Mouse (Mus musculus) stomach, embryonic 14.5 days (tissue): ENCODE measurements around the gene Olfr635. TPM values are rescaled to one million over a fixed set of nuclear protein-coding genes. Genes with fewer than 3 reads are reported as not detected.

Experiments
- ATAC-seq: fragments of 200-750 bp; cut with Nextera tagmentation; 2 replicates; pipeline ENCODE4 v1.8.0; 2017; ENCODE audit warnings: low read depth, moderate TSS enrichment; ENCODE audit not compliant: insufficient number of reproducible peaks, insufficient read depth, low FRiP score
- H3K27ac ChIP-seq: fragments of 300-500 bp; sonication (generic); 2 replicates; pipeline ENCODE4 v1.5.1; 2014; ENCODE audit warnings: mild to moderate bottlenecking, low read length, moderate library complexity, mixed read lengths
- H3K27me3 ChIP-seq: fragments of 300-500 bp; sonication (generic); 2 replicates; pipeline ENCODE4 v1.6.1; 2014; ENCODE audit warnings: low read length, control low read depth, mixed read lengths; ENCODE audit not compliant: control insufficient read depth, insufficient read depth
- H3K36me3 ChIP-seq: fragments of 300-500 bp; sonication (generic); 2 replicates; pipeline ENCODE4 v1.6.1; 2014; ENCODE audit warnings: mild to moderate bottlenecking, control low read depth, low read length, moderate library complexity, mixed read lengths; ENCODE audit not compliant: control insufficient read depth, insufficient read depth
- H3K4me1 ChIP-seq: fragments of 300-500 bp; sonication (generic); 2 replicates; pipeline ENCODE4 v1.6.1; 2014; ENCODE audit warnings: low read length, control low read depth, mixed read lengths; ENCODE audit not compliant: control insufficient read depth, insufficient read depth
- H3K4me2 ChIP-seq: fragments of 300-500 bp; sonication (generic); replicated peaks from 2 replicates; pipeline ENCODE4 v1.6.1; 2014; ENCODE audit warnings: low read depth, low read length, control low read depth
- H3K4me3 ChIP-seq: fragments of 300-500 bp; sonication (generic); 2 replicates; pipeline ENCODE4 v1.5.1; 2014; ENCODE audit warnings: low read depth, low read length, control low read depth
- H3K9ac ChIP-seq: fragments of 300-500 bp; sonication (generic); replicated peaks from 2 replicates; pipeline ENCODE4 v1.6.1; 2014; ENCODE audit warnings: low read depth, mild to moderate bottlenecking, control low read depth, low read length, moderate library complexity, mixed read lengths
- H3K9me3 ChIP-seq: fragments of 300-500 bp; sonication (generic); 2 replicates; pipeline ENCODE4 v1.6.1; 2016; ENCODE audit warnings: low read depth, low read length, control low read depth; ENCODE audit not compliant: control insufficient read depth
- WGBS: fragments of 180-500 bp; shearing (Covaris S2); extraction: QIAGEN DNeasy Blood & Tissue Kit; methylation state at CpG from one replicate; pipeline ENCODE4 v1.1.7; 2014; 5-methylcytosine and 5-hydroxymethylcytosine counted together
- polyA plus RNA-seq: library from polyadenylated mRNA; unstranded; fragments of >200 nt; fragmentation: Nextera tagmentation; extraction: Ambion mirVana; gene quantifications from 2 replicates; pipeline ENCODE4 v1.2.1, GENCODE M21; 2014

Gene Olfr635
- polyA plus RNA-seq, 1 experiment from 2014 or later: not detected

GRCm38 (mm10) chr7:104017203-104017602, 46.3 kb downstream of the Olfr635 start, which contains the start of gene Olfr639:
Gene Olfr639, minus strand, starts transcription at chr7:104017303.
- Histone ChIP-seq H3K27me3 (no peaks in the 10 kb centered on the region), H3K36me3 (no peaks in the 10 kb centered on the region), H3K4me3 (no peak within 1 kb of the TSS), H3K9ac (no peak within 1 kb of the TSS), H3K27ac (no peak within 1 kb of the TSS), H3K9me3 (no peaks in the 10 kb centered on the region), H3K4me2 (no peak within 1 kb of the TSS), H3K4me1 (no peaks in the 10 kb centered on the region)
- ATAC-seq: no peak

GRCm38 (mm10) chr7:104018953-104019352, 48.0 kb downstream of the Olfr635 start:
- H3K9me3 ChIP-seq: no peaks in the 10 kb centered on the region
- H3K27ac ChIP-seq: no peak overlapping the region
- no peaks in the 10 kb centered on the region for H3K27me3 ChIP-seq
- no peak for ATAC-seq
- H3K4me1 ChIP-seq: no peaks in the 10 kb centered on the region
- no peak overlapping the region for H3K9ac ChIP-seq
- WGBS: 81% methylated on average over 1 of the region's 1 CpGs
- no peak overlapping the region for H3K4me2 ChIP-seq
- H3K36me3 ChIP-seq: no peaks in the 10 kb centered on the region
- no peak overlapping the region for H3K4me3 ChIP-seq

GRCm38 (mm10) chr7:104021651-104022050, 50.7 kb downstream of the Olfr635 start:
- Histone ChIP-seq H3K4me3 (no peak overlapping the region), H3K9me3 (no peaks in the 10 kb centered on the region), H3K4me2 (no peak overlapping the region), H3K9ac (no peak overlapping the region), H3K27me3 (no peaks in the 10 kb centered on the region), H3K36me3 (no peaks in the 10 kb centered on the region), H3K4me1 (no peaks in the 10 kb centered on the region), H3K27ac (no peak overlapping the region)
- no peak for ATAC-seq
- 94% methylated on average over 6 of the region's 6 CpGs for WGBS

- H3K9me3 ChIP-seq: no peaks in the 10 kb centered on the region
- H3K36me3 ChIP-seq: no peaks in the 10 kb centered on the region
- H3K9ac ChIP-seq: no peak within 1 kb of the TSS
- no peak within 1 kb of the TSS for H3K4me3 ChIP-seq
- 82% methylated on average over 6 of the region's 6 CpGs for WGBS
- H3K4me1 ChIP-seq: no peaks in the 10 kb centered on the region
- H3K27ac ChIP-seq: no peak within 1 kb of the TSS
- no peaks in the 10 kb centered on the region for H3K27me3 ChIP-seq
- H3K4me2 ChIP-seq: no peak within 1 kb of the TSS
- no peak for ATAC-seq
Measured at GRCm38 (mm10) chr7:104025473-104025872, 54.5 kb downstream of the Olfr635 start, which contains the start of gene Olfr640. Gene Olfr640, minus strand, starts transcription at chr7:104025573.

- Histone ChIP-seq H3K9ac (no peak overlapping the region), H3K9me3 (no peaks in the 10 kb centered on the region), H3K27ac (no peak overlapping the region), H3K4me1 (no peaks in the 10 kb centered on the region), H3K4me3 (no peak overlapping the region), H3K36me3 (no peaks in the 10 kb centered on the region), H3K27me3 (no peaks in the 10 kb centered on the region), H3K4me2 (no peak overlapping the region)
- ATAC-seq: no peak
- 84% methylated on average over 3 of the region's 3 CpGs for WGBS
Measured at GRCm38 (mm10) chr7:104026978-104027377, 56.0 kb downstream of the Olfr635 start.

GRCm38 (mm10) chr7:104035145-104035544, 64.2 kb downstream of the Olfr635 start, which contains the start of gene Olfr641:
Gene Olfr641, plus strand, starts transcription at chr7:104035445.
- no peak for ATAC-seq
- no peak within 1 kb of the TSS for H3K4me2 ChIP-seq
- no peak within 1 kb of the TSS for H3K27ac ChIP-seq
- H3K4me3 ChIP-seq: no peak within 1 kb of the TSS
- H3K4me1 ChIP-seq: no peaks in the 10 kb centered on the region
- WGBS: 63% methylated on average over 1 of the region's 1 CpGs
- H3K9ac ChIP-seq: no peak within 1 kb of the TSS
- H3K27me3 ChIP-seq: no peaks in the 10 kb centered on the region
- H3K36me3 ChIP-seq: no peaks in the 10 kb centered on the region
- H3K9me3 ChIP-seq: no peaks in the 10 kb centered on the region

Other genes starting within 250 kb of the Olfr635 start
- gene Olfr628, start 240.8 kb upstream of the Olfr635 start, polyA plus RNA-seq: not detected in 2 replicates
- gene Olfr629, start 226.2 kb upstream of the Olfr635 start, polyA plus RNA-seq: not detected in 2 replicates
- not detected in 2 replicates for gene Olfr630, start 213.8 kb upstream of the Olfr635 start, polyA plus RNA-seq
- not detected in 2 replicates for gene Olfr69, start 199.6 kb upstream of the Olfr635 start, polyA plus RNA-seq
- not detected in 2 replicates for gene Olfr68, start 191.5 kb upstream of the Olfr635 start, polyA plus RNA-seq
- gene Olfr67, start 179.3 kb upstream of the Olfr635 start, polyA plus RNA-seq: not detected in 2 replicates
- gene Hbb-bt, start 157.2 kb upstream of the Olfr635 start, polyA plus RNA-seq: 1,564 and 1,619 TPM in 2 replicates
- gene Hbb-bs, start 143.1 kb upstream of the Olfr635 start, polyA plus RNA-seq: 3,670 and 3,888 TPM in 2 replicates
- gene Hbb-bh2, start 130.6 kb upstream of the Olfr635 start, polyA plus RNA-seq: not detected in 2 replicates
- gene Hbb-bh1, start 128.0 kb upstream of the Olfr635 start, polyA plus RNA-seq: 2.9 and 6.2 TPM in 2 replicates
- gene Hbb-y, start 117.9 kb upstream of the Olfr635 start, polyA plus RNA-seq: 616 and 882 TPM in 2 replicates
- gene Olfr66, start 84.9 kb upstream of the Olfr635 start, polyA plus RNA-seq: not detected in 2 replicates
- not detected in 2 replicates for gene Olfr64, start 76.7 kb upstream of the Olfr635 start, polyA plus RNA-seq
- not detected in 2 replicates for gene Olfr65, start 67.7 kb upstream of the Olfr635 start, polyA plus RNA-seq
- gene Olfr631, start 42.3 kb upstream of the Olfr635 start, polyA plus RNA-seq: not detected in 2 replicates
- not detected in 2 replicates for gene Olfr632, start 36.8 kb upstream of the Olfr635 start, polyA plus RNA-seq
- not detected in 2 replicates for gene Olfr633, start 26.7 kb upstream of the Olfr635 start, polyA plus RNA-seq
- gene Olfr638, start 27.6 kb downstream of the Olfr635 start, polyA plus RNA-seq: not detected in 2 replicates
- 0.03 TPM in 1 of 2 replicates, not detected in the other for gene Olfr639, start 46.2 kb downstream of the Olfr635 start, polyA plus RNA-seq
- not detected in 2 replicates for gene Olfr640, start 54.4 kb downstream of the Olfr635 start, polyA plus RNA-seq
- gene Olfr641, start 64.3 kb downstream of the Olfr635 start, polyA plus RNA-seq: not detected in 2 replicates
- not detected in 2 replicates for gene Olfr642, start 81.5 kb downstream of the Olfr635 start, polyA plus RNA-seq
- not detected in 2 replicates for gene 4930516K23Rik, start 90.3 kb downstream of the Olfr635 start, polyA plus RNA-seq
- not detected in 2 replicates for gene Olfr644, start 100.7 kb downstream of the Olfr635 start, polyA plus RNA-seq
- gene Olfr645, start 114.3 kb downstream of the Olfr635 start, polyA plus RNA-seq: not detected in 2 replicates
- gene Olfr646, start 133.7 kb downstream of the Olfr635 start, polyA plus RNA-seq: not detected in 2 replicates
- gene Ubqln5, start 158.7 kb downstream of the Olfr635 start, polyA plus RNA-seq: not detected in 2 replicates
- gene Olfr643, start 166.3 kb downstream of the Olfr635 start, polyA plus RNA-seq: not detected in 2 replicates
- gene Ubqln3, start 172.1 kb downstream of the Olfr635 start, polyA plus RNA-seq: not detected in 2 replicates
- gene Ubqlnl, start 179.4 kb downstream of the Olfr635 start, polyA plus RNA-seq: not detected in 2 replicates
- gene Olfm5, start 193.7 kb downstream of the Olfr635 start, polyA plus RNA-seq: not detected in 2 replicates
- gene Olfr648, start 212.2 kb downstream of the Olfr635 start, polyA plus RNA-seq: 0.25 and 0.34 TPM in 2 replicates
- not detected in 2 replicates for gene Olfr649, start 224.8 kb downstream of the Olfr635 start, polyA plus RNA-seq
- 1.3 and 1.4 TPM in 2 replicates for gene Trim6, start 247.6 kb downstream of the Olfr635 start, polyA plus RNA-seq